Mouse (Mus musculus) spleen, adult 2 months (tissue): ENCODE measurements around the gene Agap1. TPM values are rescaled to one million over a fixed set of nuclear protein-coding genes. Genes with fewer than 3 reads are reported as not detected.

Experiments
- DNase-seq, 2 experiments: peaks; one replicate each; pipeline versions ENCODE4 v3.0.0 to v3.0.0-alpha.2; 2012 to 2021; ENCODE audit warnings: low spot score in 2 of 2, low read depth in 1 of 2
- H3K27ac ChIP-seq: fragments of 200-500 bp; 2 replicates; pipeline ENCODE4 v1.5.1; 2012; ENCODE audit warnings: low read length, inconsistent platforms; ENCODE audit not compliant: insufficient read depth
- H3K27me3 ChIP-seq: fragments of 200-500 bp; 2 replicates; pipeline ENCODE4 v1.6.1; 2012; ENCODE audit warnings: mild to moderate bottlenecking, moderate library complexity, low read length, inconsistent platforms; ENCODE audit not compliant: control insufficient read depth, insufficient read depth
- H3K36me3 ChIP-seq: fragments of 200-500 bp; 2 replicates; pipeline ENCODE4 v1.6.1; 2012; ENCODE audit warnings: mild to moderate bottlenecking, low read length, inconsistent platforms; ENCODE audit not compliant: control insufficient read depth, insufficient read depth
- H3K4me1 ChIP-seq: fragments of 200-500 bp; 2 replicates; pipeline ENCODE4 v1.6.1; 2011; ENCODE audit warnings: inconsistent platforms; ENCODE audit not compliant: control insufficient read depth, insufficient read depth, insufficient read length
- H3K4me3 ChIP-seq: fragments of 200-500 bp; 2 replicates; pipeline ENCODE4 v1.5.1; 2011; ENCODE audit warnings: mild to moderate bottlenecking, inconsistent platforms; ENCODE audit not compliant: insufficient read depth, insufficient read length; ENCODE audit errors: extremely low read depth
- CTCF ChIP-seq: fragments of 200-500 bp; IDR thresholded peaks from 2 replicates; pipeline ENCODE4 v1.5.1; 2011; ENCODE audit warnings: mild to moderate bottlenecking, inconsistent platforms; ENCODE audit not compliant: insufficient read depth, insufficient read length, insufficient replicate concordance; ENCODE audit errors: extremely low read depth
- POLR2A ChIP-seq: fragments of 200-500 bp; IDR thresholded peaks from 2 replicates; pipeline ENCODE4 v1.6.1; 2011; ENCODE audit warnings: low read depth, low read length, inconsistent platforms
- WGBS: fragments of 180-500 bp; shearing (Covaris S2); methylation state at CpG from one replicate; pipeline ENCODE4 v1.1.7; 2018; 5-methylcytosine and 5-hydroxymethylcytosine counted together
- polyA plus RNA-seq: library from polyadenylated mRNA; depleted of rRNA; stranded (reverse); fragments of >200 nt; gene quantifications from 2 replicates; pipeline ENCODE4 v1.2.3, GENCODE M21; 2012

Gene Agap1
- polyA plus RNA-seq, 1 experiment: 6.7 TPM

GRCm38 (mm10) chr1:89656643-89657321, 202.2 kb downstream of the Agap1 start:
- Histone ChIP-seq H3K27ac (no peak overlapping the region), H3K36me3 (no peaks in the 10 kb centered on the region), H3K27me3 (no peaks in the 10 kb centered on the region), H3K4me3 (no peak overlapping the region), H3K4me1 (no peaks in the 10 kb centered on the region)
- 82% methylated on average over 11 of the region's 11 CpGs for WGBS
- DNase-seq: no peak
- TF ChIP-seq POLR2A (no peak), CTCF (no peak)

GRCm38 (mm10) chr1:89660804-89661203, 206.2 kb downstream of the Agap1 start:
- TF ChIP-seq CTCF: no peak
- no peak for TF ChIP-seq POLR2A
- H3K27ac ChIP-seq: no peak overlapping the region
- WGBS: 45% methylated on average over 4 of the region's 4 CpGs
- DNase-seq: no peak
- H3K4me3 ChIP-seq: no peak overlapping the region
- no peaks in the 10 kb centered on the region for H3K36me3 ChIP-seq
- H3K27me3 ChIP-seq: no peaks in the 10 kb centered on the region
- H3K4me1 ChIP-seq: no peaks in the 10 kb centered on the region

- no peak for DNase-seq
- Histone ChIP-seq H3K36me3 (no peaks in the 10 kb centered on the region), H3K4me3 (no peak overlapping the region), H3K27ac (no peak overlapping the region), H3K4me1 (no peaks in the 10 kb centered on the region), H3K27me3 (no peaks in the 10 kb centered on the region)
- TF ChIP-seq POLR2A (no peak), CTCF (no peak)
- WGBS: 87% methylated on average over 5 of the region's 5 CpGs
Measured at GRCm38 (mm10) chr1:89666154-89666553, 211.5 kb downstream of the Agap1 start.

DNA sequence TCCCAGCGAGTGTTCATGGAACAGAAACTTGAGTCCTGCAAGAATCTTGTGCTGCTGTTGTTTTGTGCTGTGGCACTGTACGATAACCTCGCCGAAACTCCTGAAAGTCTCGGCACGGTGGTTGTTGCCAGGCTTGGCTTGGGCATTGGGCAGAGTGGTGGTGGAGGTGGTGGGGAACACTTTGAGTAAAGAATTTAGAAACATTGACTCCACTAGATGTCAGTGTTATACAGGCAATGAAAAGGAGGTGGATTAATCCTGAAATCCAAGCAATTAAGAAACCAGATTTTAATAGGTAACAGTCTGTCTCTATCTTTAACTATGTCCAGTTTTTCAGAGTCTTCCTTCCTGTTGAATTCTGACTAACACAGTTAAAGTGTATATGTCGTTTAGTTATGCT, 212.8 kb downstream of the Agap1 start:
- TF ChIP-seq POLR2A (no peak), CTCF (no peak)
- no peak for DNase-seq
- no peaks in the 10 kb centered on the region for H3K36me3 ChIP-seq
- H3K4me3 ChIP-seq: no peak overlapping the region
- 94% methylated on average over 7 of the region's 7 CpGs for WGBS
- no peaks in the 10 kb centered on the region for H3K27me3 ChIP-seq
- H3K4me1 ChIP-seq: no peaks in the 10 kb centered on the region
- no peak overlapping the region for H3K27ac ChIP-seq

DNA sequence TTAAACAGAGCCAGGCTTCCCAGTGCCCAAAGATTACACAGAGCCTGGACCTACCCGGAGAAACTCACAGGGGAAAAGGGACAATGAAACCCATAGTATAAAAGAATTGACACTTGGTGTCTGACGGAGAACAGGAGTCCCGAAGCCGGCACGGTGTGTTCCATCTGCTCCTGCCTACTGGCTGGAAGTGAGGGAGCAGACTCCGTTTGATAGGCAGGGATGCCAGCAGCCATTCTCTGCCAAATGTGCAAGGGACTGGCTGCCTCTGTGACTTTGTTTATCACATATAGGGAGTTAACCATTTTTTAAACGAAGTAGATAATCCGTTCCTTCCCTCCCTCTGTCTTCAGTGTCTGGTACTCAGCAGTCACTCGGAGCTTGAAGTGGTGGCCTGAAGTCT, 214.0 kb downstream of the Agap1 start:
- Histone ChIP-seq H3K4me1 (no peaks in the 10 kb centered on the region), H3K4me3 (no peak overlapping the region), H3K27ac (no peak overlapping the region), H3K36me3 (no peaks in the 10 kb centered on the region), H3K27me3 (no peaks in the 10 kb centered on the region)
- TF ChIP-seq POLR2A (no peak), CTCF (no peak)
- no peak for DNase-seq
- 91% methylated on average over 9 of the region's 9 CpGs for WGBS

DNA sequence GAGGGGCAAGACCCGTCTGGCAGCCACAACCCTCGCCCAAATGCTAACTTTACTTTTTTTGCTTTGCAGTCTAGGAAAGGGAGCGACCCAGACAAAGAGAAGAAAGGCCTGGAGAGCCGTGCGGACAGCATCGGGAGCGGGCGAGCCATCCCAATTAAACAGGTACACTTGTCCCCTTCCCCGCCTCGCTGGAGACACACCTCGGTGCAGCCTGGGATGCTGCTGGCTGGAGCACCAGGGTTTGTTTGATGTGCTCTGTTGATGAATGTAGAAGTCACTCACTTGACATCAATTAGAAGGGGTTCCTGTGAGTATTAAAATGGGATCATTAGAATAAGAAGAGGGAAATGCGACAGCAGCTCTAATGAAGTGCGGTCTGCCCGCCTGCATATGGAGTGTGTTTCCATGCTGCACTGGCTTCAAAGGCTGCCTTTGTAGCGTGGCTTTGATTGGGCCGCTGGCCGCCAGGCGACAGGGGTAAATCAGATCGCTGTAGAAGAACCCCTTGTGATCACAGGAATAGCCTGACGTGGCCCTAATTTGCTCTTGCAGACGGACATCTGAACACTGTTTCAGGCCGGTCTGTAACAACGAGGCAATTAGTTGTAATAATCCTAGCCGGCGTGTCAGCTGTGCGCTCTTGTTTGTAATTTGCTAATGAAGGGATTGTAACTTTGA, 216.6 kb downstream of the Agap1 start:
- Histone ChIP-seq H3K27ac (no peak overlapping the region), H3K4me3 (no peak overlapping the region), H3K27me3 (no peaks in the 10 kb centered on the region), H3K36me3 (no peaks in the 10 kb centered on the region), H3K4me1 (no peaks in the 10 kb centered on the region)
- 93% methylated on average over 26 of the region's 26 CpGs for WGBS
- no peak for TF ChIP-seq CTCF
- DNase-seq: no peak

DNA sequence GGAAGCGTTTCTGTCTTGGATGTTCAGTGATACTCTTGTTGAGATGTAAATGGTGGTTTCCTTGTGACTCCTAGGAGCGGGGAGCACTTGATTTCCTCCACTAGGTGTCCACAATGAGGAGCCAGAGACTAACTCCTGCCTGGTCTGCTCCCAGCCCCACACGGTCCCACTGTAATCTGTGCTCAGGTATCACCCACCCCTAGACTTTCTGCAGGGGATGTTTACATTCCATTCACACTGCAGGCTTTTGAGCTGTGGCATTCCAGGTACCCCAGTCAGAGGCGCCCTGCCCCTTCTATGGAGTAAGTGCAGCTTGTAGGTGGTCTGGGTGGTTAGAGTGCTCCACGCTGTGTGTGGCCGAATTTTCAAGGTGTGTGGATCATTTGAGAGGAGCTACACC, 218.5 kb downstream of the Agap1 start:
- Histone ChIP-seq H3K27me3 (no peaks in the 10 kb centered on the region), H3K27ac (no peak overlapping the region), H3K4me1 (no peaks in the 10 kb centered on the region), H3K36me3 (no peaks in the 10 kb centered on the region), H3K4me3 (no peak overlapping the region)
- DNase-seq: no peak
- 93% methylated on average over 6 of the region's 6 CpGs for whole genome bisulfite sequencing
- no peak for TF ChIP-seq POLR2A
- no peak for TF ChIP-seq CTCF
